Mouse (Mus musculus): Measurements from ENCODE around the gene Cdon.

DNA sequence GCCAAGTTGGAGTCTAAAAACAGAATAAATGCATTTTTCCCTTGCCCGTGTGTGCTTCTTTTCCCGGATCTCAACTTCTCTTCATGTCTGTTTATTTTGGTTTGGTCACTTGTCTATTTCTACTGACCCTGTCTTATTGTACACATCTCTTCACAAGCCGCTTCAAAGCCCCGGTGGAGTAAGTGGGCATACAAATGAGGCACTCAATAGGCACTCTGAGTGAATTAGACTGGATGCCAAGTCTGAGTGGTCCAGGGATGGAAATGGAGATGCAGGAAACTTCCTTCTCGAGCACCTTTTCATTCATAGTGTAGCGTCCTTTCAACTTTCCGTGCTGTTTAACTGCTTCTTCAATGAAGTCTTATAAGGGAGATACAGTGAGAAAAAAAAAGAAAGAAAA, 21.0 kb upstream of the Cdon start:
- no peak for TF ChIP-seq GATA1 (IDR thresholded peaks at IDR 0.05; ENCODE audit: low read depth, low read length)
- no peak for TF ChIP-seq USF1 (IDR thresholded peaks at IDR 0.05; ENCODE audit: low read depth, low read length)
- no peak for TF ChIP-seq BHLHE40 (IDR thresholded peaks at IDR 0.05; ENCODE audit: borderline replicate concordance, low read depth, low read length)
- no peak for TF ChIP-seq ZMIZ1 (IDR thresholded peaks at IDR 0.05; ENCODE audit: low read depth, low read length)
